Mouse (Mus musculus) E14TG2a.4 (cell line): ENCODE data around the gene Trank1.

Source experiments
- H3K27me3 ChIP-seq: 2 replicates; pipeline ENCODE4 v1.6.1; 2014; ENCODE audit warnings: low read length, control low read depth; ENCODE audit not compliant: insufficient read depth
- H3K36me3 ChIP-seq: 2 replicates; pipeline ENCODE4 v1.6.1; 2014; ENCODE audit warnings: low read length, control low read depth; ENCODE audit not compliant: insufficient read depth
- H3K4me1 ChIP-seq: replicated peaks from 2 replicates; pipeline ENCODE4 v1.6.1; 2014; ENCODE audit warnings: low read depth, low read length, control low read depth
- H3K4me3 ChIP-seq: replicated peaks from 2 replicates; pipeline ENCODE4 v1.5.1; 2014; ENCODE audit warnings: mild to moderate bottlenecking, low read length
- H3K9me3 ChIP-seq: 2 replicates; pipeline ENCODE4 v1.6.1; 2014; ENCODE audit warnings: low read length, control low read depth
- CTCF ChIP-seq: conservative IDR thresholded peaks from 2 replicates; pipeline ENCODE4 v1.5.1; 2014; ENCODE audit warnings: low read length
- NANOG ChIP-seq: IDR thresholded peaks from 2 replicates; pipeline ENCODE4 v1.6.1; 2014; ENCODE audit warnings: borderline replicate concordance, low read length, mixed read lengths
- POU5F1 ChIP-seq: IDR thresholded peaks from 2 replicates; pipeline ENCODE4 v1.6.1; 2014; ENCODE audit warnings: low read length, borderline replicate concordance

Gene Trank1

GRCm38 (mm10) chr9:111391926-111392442 is 80.4 kb downstream of the Trank1 start:
- Histone ChIP-seq H3K4me3 (peak overlapping the region; percentile 68), H3K9me3 (no peaks in the 10 kb centered on the region), H3K27me3 (peaks cover 48% of the 10 kb centered on the region), H3K36me3 (no peaks in the 10 kb centered on the region), H3K4me1 (peaks cover 14% of the 10 kb centered on the region)
- TF ChIP-seq NANOG = no peak
- 0 out of 2 replicates have a peak, but pooled peaks have one; percentile 6 for TF ChIP-seq CTCF

GRCm38 (mm10) chr9:111395265-111395664 is 83.7 kb downstream of the Trank1 start:
- Histone ChIP-seq H3K4me1 (peaks cover 14% of the 10 kb centered on the region), H3K4me3 (no peak overlapping the region), H3K9me3 (no peaks in the 10 kb centered on the region), H3K27me3 (peaks cover 44% of the 10 kb centered on the region), H3K36me3 (no peaks in the 10 kb centered on the region)
- TF ChIP-seq CTCF = no peak
- TF ChIP-seq NANOG = no peak
- TF ChIP-seq POU5F1 = no peak

GRCm38 (mm10) chr9:111398059-111398458 is 86.5 kb downstream of the Trank1 start:
- peaks cover 17% of the 10 kb centered on the region for H3K27me3 ChIP-seq
- no peak overlapping the region for H3K4me3 ChIP-seq
- TF ChIP-seq POU5F1 (no peak), CTCF (no peak), NANOG (no peak)
- H3K9me3 ChIP-seq = no peaks in the 10 kb centered on the region
- H3K4me1 ChIP-seq = no peaks in the 10 kb centered on the region
- H3K36me3 ChIP-seq = no peaks in the 10 kb centered on the region

GRCm38 (mm10) chr9:111400089-111400488 is 88.5 kb downstream of the Trank1 start:
- Histone ChIP-seq H3K4me3 (no peak overlapping the region), H3K36me3 (no peaks in the 10 kb centered on the region), H3K4me1 (no peaks in the 10 kb centered on the region), H3K27me3 (peaks cover 6% of the 10 kb centered on the region; the same call in 1 of the 2 replicates), H3K9me3 (no peaks in the 10 kb centered on the region)
- TF ChIP-seq POU5F1 (no peak), CTCF (no peak), NANOG (no peak)

- no peaks in the 10 kb centered on the region for H3K4me1 ChIP-seq
Observed at GRCm38 (mm10) chr9:111403159-111403558, 91.6 kb downstream of the Trank1 start.

GRCm38 (mm10) chr9:111404346-111405079 is 93.0 kb downstream of the Trank1 start:
- Histone ChIP-seq H3K27me3 (no peaks in the 10 kb centered on the region), H3K4me3 (no peak overlapping the region), H3K4me1 (no peaks in the 10 kb centered on the region), H3K9me3 (no peaks in the 10 kb centered on the region), H3K36me3 (no peaks in the 10 kb centered on the region)
- no peak for TF ChIP-seq NANOG
- TF ChIP-seq CTCF = no peak
- TF ChIP-seq POU5F1 = no peak

More at GRCm38 (mm10) chr9:111403159-111403558, 91.6 kb downstream of the Trank1 start:
- H3K36me3 ChIP-seq = no peaks in the 10 kb centered on the region
- TF ChIP-seq NANOG (no peak), CTCF (no peak), POU5F1 (no peak)
- H3K27me3 ChIP-seq = no peaks in the 10 kb centered on the region
- no peak overlapping the region for H3K4me3 ChIP-seq
- H3K9me3 ChIP-seq = no peaks in the 10 kb centered on the region

- Histone ChIP-seq H3K4me1 (no peaks in the 10 kb centered on the region), H3K27me3 (no peaks in the 10 kb centered on the region), H3K4me3 (no peak overlapping the region), H3K36me3 (no peaks in the 10 kb centered on the region), H3K9me3 (no peaks in the 10 kb centered on the region)
- TF ChIP-seq CTCF = no peak
- no peak for TF ChIP-seq POU5F1
- TF ChIP-seq NANOG = no peak
Observed at GRCm38 (mm10) chr9:111405080-111405428, 93.5 kb downstream of the Trank1 start.

GRCm38 (mm10) chr9:111408012-111408411 is 96.5 kb downstream of the Trank1 start:
- H3K27me3 ChIP-seq = no peaks in the 10 kb centered on the region
- no peaks in the 10 kb centered on the region for H3K4me1 ChIP-seq

More at GRCm38 (mm10) chr9:111408012-111408411, 96.5 kb downstream of the Trank1 start:
- TF ChIP-seq NANOG = no peak
- TF ChIP-seq POU5F1 = no peak
- TF ChIP-seq CTCF = no peak
- Histone ChIP-seq H3K9me3 (no peaks in the 10 kb centered on the region), H3K4me3 (no peak overlapping the region), H3K36me3 (no peaks in the 10 kb centered on the region)
